Mouse (Mus musculus) frontal cortex, adult 2 months (tissue): ENCODE measurements around the gene Nudt19. TPM values are rescaled to one million over a fixed set of nuclear protein-coding genes. Genes with fewer than 3 reads are reported as not detected.
A peak's percentile ranks its signal among the peaks of the same experiment; 100 is the strongest.

ENCODE experiments used
- DNase-seq, 2 experiments: peaks; one replicate each; pipeline ENCODE4 v3.0.0; 2022; ENCODE audit warnings: low spot score in 1 of 2; ENCODE audit errors: extremely low spot score in 1 of 2
- polyA plus RNA-seq: library from polyadenylated mRNA; depleted of rRNA; stranded (reverse); fragments of >200 nt; gene quantifications from 2 replicates; pipeline ENCODE4 v1.2.3, GENCODE M21; 2012; rRNA removed

Nudt19 gene
- polyA plus RNA-seq, 1 experiment, result 129 TPM

DNA sequence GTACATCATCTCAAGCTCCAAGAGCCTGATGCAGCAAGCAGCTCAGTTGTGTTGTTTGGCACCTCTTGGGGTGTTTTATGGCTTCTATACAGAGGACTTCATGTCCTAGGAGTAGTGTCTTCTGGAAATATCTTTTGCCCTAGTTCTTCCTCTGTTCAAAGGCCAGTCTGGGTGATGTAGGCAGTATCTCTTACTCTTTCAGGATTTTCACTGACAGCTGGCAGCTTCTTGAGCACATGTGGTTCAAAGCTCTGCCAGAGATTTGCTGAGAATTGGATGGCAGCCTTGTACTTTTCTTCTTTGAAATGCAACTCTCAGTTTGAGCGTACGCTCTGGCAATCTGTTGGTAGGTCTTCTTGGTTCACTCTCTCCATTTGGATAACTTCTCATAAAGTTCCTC is 58.6 kb downstream of the Nudt19 start:
- DNase-seq, result peak; percentile 3 to 10

Other genes with a start within 250 kb of the Nudt19 start
- 21.5 and 22.1 TPM in 2 replicates for gene Gpatch1, start 237.9 kb downstream of the Nudt19 start, polyA plus RNA-seq
- gene Rhpn2, start 222.1 kb downstream of the Nudt19 start, polyA plus RNA-seq, result 5.0 and 6.6 TPM in 2 replicates
- 5.5 and 5.6 TPM in 2 replicates for gene Faap24, start 159.5 kb downstream of the Nudt19 start, polyA plus RNA-seq
- gene Cep89, start 159.3 kb downstream of the Nudt19 start, polyA plus RNA-seq, result 24.0 and 27.2 TPM in 2 replicates
- gene Slc7a9, start 107.5 kb downstream of the Nudt19 start, polyA plus RNA-seq, result 0.04 and 0.34 TPM in 2 replicates
- gene Tdrd12, start 18.6 kb downstream of the Nudt19 start, polyA plus RNA-seq, result 0.36 and 0.38 TPM in 2 replicates
- 0.16 and 0.19 TPM in 2 replicates for gene Rgs9bp, start 29.3 kb upstream of the Nudt19 start, polyA plus RNA-seq
- 30.1 and 30.6 TPM in 2 replicates for gene Ankrd27, start 29.9 kb upstream of the Nudt19 start, polyA plus RNA-seq
- gene Pdcd5, start 91.2 kb upstream of the Nudt19 start, polyA plus RNA-seq, result 114 and 115 TPM in 2 replicates
- 22.4 and 24.0 TPM in 2 replicates for gene Dpy19l3, start 198.2 kb upstream of the Nudt19 start, polyA plus RNA-seq
- gene Zfp507, start 246.7 kb upstream of the Nudt19 start, polyA plus RNA-seq, result 12.7 and 13.9 TPM in 2 replicates